Mouse (Mus musculus) ES-E14 (cell line): ENCODE measurements around the gene Taar4. TPM values are rescaled to one million over a fixed set of nuclear protein-coding genes. Genes with fewer than 3 reads are reported as not detected.

Experiments
- DNase-seq: peaks from one replicate; pipeline ENCODE4 v3.0.0-alpha.2; 2013; ENCODE audit warnings: low read depth, low spot score
- H3K27ac ChIP-seq: 2 replicates; pipeline ENCODE4 v1.5.1; 2012; ENCODE audit warnings: low read depth, mild to moderate bottlenecking, low read length, moderate library complexity, mixed read lengths; ENCODE audit not compliant: poor library complexity, insufficient read depth, severe bottlenecking
- H3K36me3 ChIP-seq: 2 replicates; pipeline ENCODE4 v1.6.1; 2012; ENCODE audit warnings: mild to moderate bottlenecking, low read length, moderate library complexity, mixed read lengths; ENCODE audit not compliant: control insufficient read depth, poor library complexity, insufficient read depth, severe bottlenecking
- H3K4me1 ChIP-seq, 2 experiments: fragments of 150-350 bp in 1 of 2; sonication (generic) in 1 of 2; 2 replicates each; pipeline ENCODE4 v1.6.1; 2012; ENCODE audit warnings: low read length in 2 of 2, mild to moderate bottlenecking in 1 of 2, mixed read lengths in 1 of 2; ENCODE audit not compliant: control insufficient read depth in 2 of 2, insufficient read depth in 2 of 2, poor library complexity in 1 of 2
- H3K4me3 ChIP-seq, 2 experiments: fragments of 150-350 bp in 1 of 2; sonication (generic) in 1 of 2; 2 replicates each; pipeline ENCODE4 v1.5.1; 2012; ENCODE audit warnings: low read length in 2 of 2, low read depth in 1 of 2, mild to moderate bottlenecking in 1 of 2, mixed read lengths in 1 of 2; ENCODE audit not compliant: insufficient read depth in 1 of 2, poor library complexity in 1 of 2, severe bottlenecking in 1 of 2
- H3K9ac ChIP-seq: 2 replicates; pipeline ENCODE4 v1.6.1; 2012; ENCODE audit warnings: low read depth, mild to moderate bottlenecking, low read length, mixed read lengths; ENCODE audit not compliant: poor library complexity, insufficient read depth, severe bottlenecking
- H3K9me3 ChIP-seq: fragments of 150-350 bp; sonication (generic); 2 replicates; pipeline ENCODE4 v1.6.1; 2012; ENCODE audit warnings: low read depth, mild to moderate bottlenecking, low read length; ENCODE audit not compliant: control insufficient read depth, insufficient read depth
- CHD2 ChIP-seq: IDR thresholded peaks from 2 replicates; pipeline ENCODE4 v1.6.1; 2014; ENCODE audit warnings: mild to moderate bottlenecking, low read depth, low read length, inconsistent platforms
- HCFC1 ChIP-seq: IDR thresholded peaks from 2 replicates; pipeline ENCODE4 v1.6.1; 2012; ENCODE audit warnings: low read length, inconsistent platforms, borderline replicate concordance; ENCODE audit not compliant: insufficient read depth
- MAFK ChIP-seq: IDR thresholded peaks from 2 replicates; pipeline ENCODE4 v1.6.1; 2014; ENCODE audit warnings: mild to moderate bottlenecking, low read depth, low read length, inconsistent platforms; ENCODE audit not compliant: insufficient read depth
- ZC3H11A ChIP-seq: IDR thresholded peaks from 2 replicates; pipeline ENCODE4 v1.6.1; 2012; ENCODE audit warnings: low read depth, mild to moderate bottlenecking, inconsistent platforms, low read length, borderline replicate concordance
- ZNF384 ChIP-seq: IDR thresholded peaks from 2 replicates; pipeline ENCODE4 v1.6.1; 2012; ENCODE audit warnings: low read depth, low read length, inconsistent platforms
- in situ Hi-C, 2 experiments: fragments of 600-800 bp; cut with MboI; formaldehyde crosslinking; loops; one replicate each; pipeline ENCODE4 v1.15.1; 2025; ENCODE audit warnings: low sequenced_read_pairs in 2 of 2, inconsistent platforms in 1 of 2; ENCODE audit not compliant: unreplicated experiment in 2 of 2
- total RNA-seq: library from RNA; depleted of rRNA; stranded (reverse); fragments of 300-350 nt; gene quantifications from 2 replicates; pipeline ENCODE4 v1.2.3, GENCODE M21; 2012; rRNA removed

Taar4 gene
- total RNA-seq, result not detected in 2 replicates

DNA sequence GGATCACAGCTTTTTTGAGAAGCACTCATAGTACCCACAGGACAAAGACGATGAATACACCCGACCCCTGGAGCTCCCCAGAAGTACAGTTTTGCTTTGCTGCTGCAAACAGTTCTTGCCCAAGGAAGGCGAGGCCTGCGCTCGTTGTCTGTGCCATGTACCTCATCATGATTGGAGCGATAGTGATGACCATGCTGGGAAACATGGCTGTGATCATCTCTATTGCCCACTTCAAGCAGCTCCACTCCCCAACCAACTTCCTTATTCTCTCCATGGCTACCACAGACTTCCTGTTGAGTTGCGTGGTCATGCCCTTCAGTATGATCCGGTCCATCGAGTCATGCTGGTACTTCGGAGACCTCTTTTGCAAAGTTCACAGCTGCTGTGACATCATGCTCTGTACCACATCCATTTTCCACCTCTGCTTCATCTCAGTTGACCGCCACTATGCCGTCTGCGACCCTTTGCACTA lies at the start of gene Taar4:
TSS of gene Taar4 (plus strand) at position 51 of the 472 bp plus-strand sequence.
- no peaks in the 10 kb centered on the region for H3K9me3 ChIP-seq
- no peak for DNase-seq
- no peaks in the 10 kb centered on the region for H3K36me3 ChIP-seq
- no peak for TF ChIP-seq CHD2
- TF ChIP-seq HCFC1, result no peak
- no peak for TF ChIP-seq MAFK
- TF ChIP-seq ZC3H11A, result no peak
- no peak for TF ChIP-seq ZNF384
- H3K4me3 ChIP-seq, result no peak within 1 kb of the TSS
- no peak within 1 kb of the TSS for H3K27ac ChIP-seq
- in situ Hi-C loops, result loop anchor here in 1 of 2 experiments (25.0 kb wide), 1 partner anchor 652 kb away; no protein-coding TSS in a partner anchor
- H3K4me1 ChIP-seq, result no peaks in the 10 kb centered on the region
- H3K9ac ChIP-seq, result no peak within 1 kb of the TSS

DNA sequence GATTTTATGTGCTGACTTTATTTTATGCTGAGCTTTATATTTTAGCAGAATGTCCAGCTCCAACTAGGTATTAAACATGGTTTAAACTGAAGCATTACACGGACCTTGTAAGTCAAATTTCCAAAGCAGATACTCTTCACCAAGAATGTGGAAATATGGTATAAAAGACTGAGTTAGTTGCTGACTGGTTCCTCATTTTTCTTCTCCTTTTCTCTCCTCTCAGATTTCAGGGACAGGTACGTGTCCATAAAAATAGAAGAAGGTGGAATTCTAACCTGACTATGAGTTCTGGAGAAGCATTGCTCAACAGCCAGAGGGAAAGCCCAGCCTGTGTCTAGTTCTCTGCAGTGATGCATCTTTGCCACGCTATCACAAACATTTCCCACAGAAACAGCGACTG lies 40.2 kb upstream of the Taar4 start, which contains the start of gene Taar1:
TSS of gene Taar1 (plus strand) at position 301 of the 400 bp plus-strand sequence.
- H3K36me3 ChIP-seq, result no peaks in the 10 kb centered on the region
- H3K9me3 ChIP-seq, result 0 out of 2 replicates have a peak, but pooled peaks cover 1% of the 10 kb centered on the region
- no peak for DNase-seq
- H3K9ac ChIP-seq, result no peak within 1 kb of the TSS
- no peak for TF ChIP-seq HCFC1
- TF ChIP-seq ZC3H11A, result no peak
- no peak for TF ChIP-seq ZNF384
- TF ChIP-seq MAFK, result no peak
- TF ChIP-seq CHD2, result no peak
- H3K4me1 ChIP-seq, result no peaks in the 10 kb centered on the region
- no peak within 1 kb of the TSS for H3K4me3 ChIP-seq
- H3K27ac ChIP-seq, result no peak within 1 kb of the TSS
- in situ Hi-C loops, result no loop called here

DNA sequence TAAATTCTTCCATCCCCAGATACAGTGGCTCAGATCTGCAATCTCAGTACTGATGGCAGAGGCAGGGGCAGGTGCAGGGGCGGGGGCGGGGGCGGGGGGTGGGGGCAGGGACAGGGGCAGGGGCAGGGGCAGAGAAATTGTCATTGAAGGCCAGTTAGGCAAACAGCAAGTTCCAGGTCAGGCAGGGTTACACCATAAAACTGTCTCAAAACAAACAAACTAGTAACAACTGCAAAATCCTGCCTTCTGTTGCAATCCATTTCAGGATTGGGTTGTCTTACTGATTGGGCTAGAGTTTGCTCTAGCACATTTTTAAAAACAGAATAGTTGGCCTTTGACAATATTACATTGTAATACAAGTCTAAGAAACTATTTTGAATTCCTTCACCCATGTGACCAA lies 37.8 kb upstream of the Taar4 start:
- no peak for TF ChIP-seq ZNF384
- no peak for TF ChIP-seq ZC3H11A
- no peak for TF ChIP-seq MAFK
- H3K4me1 ChIP-seq, result no peaks in the 10 kb centered on the region
- H3K27ac ChIP-seq, result no peak overlapping the region
- in situ Hi-C loops, result no loop called here
- H3K4me3 ChIP-seq, result no peak overlapping the region
- H3K36me3 ChIP-seq, result no peaks in the 10 kb centered on the region
- H3K9me3 ChIP-seq, result no peaks in the 10 kb centered on the region
- DNase-seq, result no peak
- no peak overlapping the region for H3K9ac ChIP-seq

DNA sequence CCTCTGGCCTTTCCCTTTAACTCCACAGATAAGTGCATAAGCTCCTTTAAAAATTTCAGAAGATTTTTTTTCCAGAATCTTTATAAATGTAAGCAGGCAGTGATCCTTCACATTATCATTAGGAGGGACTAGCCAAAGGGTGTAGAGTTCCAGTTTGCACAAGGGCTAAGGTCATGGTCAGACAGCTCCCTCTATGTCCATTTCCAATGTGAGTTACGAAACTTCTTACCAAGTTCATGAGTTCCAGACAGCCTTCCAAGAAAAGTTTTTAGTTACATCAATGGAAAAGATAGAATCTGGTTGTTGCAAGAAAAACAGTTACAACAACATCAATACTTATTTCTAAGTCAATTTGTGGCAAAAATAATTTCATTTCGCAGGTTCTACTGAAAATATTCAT lies 36.4 kb upstream of the Taar4 start:
- Histone ChIP-seq H3K4me1 (no peaks in the 10 kb centered on the region), H3K27ac (no peak overlapping the region), H3K9me3 (no peaks in the 10 kb centered on the region), H3K9ac (no peak overlapping the region), H3K4me3 (no peak overlapping the region), H3K36me3 (no peaks in the 10 kb centered on the region)
- DNase-seq, result no peak
- TF ChIP-seq ZC3H11A, result no peak
- TF ChIP-seq HCFC1, result no peak
- TF ChIP-seq ZNF384, result no peak
- no peak for TF ChIP-seq MAFK
- TF ChIP-seq CHD2, result no peak
- in situ Hi-C loops, result no loop called here

DNA sequence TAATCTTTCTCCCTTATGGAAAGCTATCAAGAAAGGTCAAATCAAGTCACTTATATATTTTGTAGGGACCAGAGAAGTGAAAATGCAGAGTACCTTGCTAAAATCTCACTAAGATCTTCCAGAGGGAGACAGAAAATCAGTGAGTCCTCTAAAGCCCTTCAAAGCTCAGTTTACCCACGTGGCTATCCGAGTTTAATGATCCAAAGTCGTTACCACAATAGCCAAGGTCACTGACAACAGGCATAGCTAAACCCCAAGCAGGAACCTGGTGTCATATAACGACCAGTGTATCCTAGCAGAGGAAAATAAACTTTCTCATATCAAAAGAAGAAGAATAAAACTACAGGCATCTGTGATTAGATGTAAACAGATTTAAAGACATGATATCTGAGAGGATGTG lies 22.7 kb upstream of the Taar4 start:
- TF ChIP-seq ZC3H11A (no peak), HCFC1 (no peak), MAFK (no peak), ZNF384 (no peak), CHD2 (no peak)
- H3K4me1 ChIP-seq, result peaks cover 0 to 2% of the 10 kb centered on the region in 2 experiments; a peak in 1 of 4 replicates
- no peak overlapping the region for H3K27ac ChIP-seq
- no peaks in the 10 kb centered on the region for H3K9me3 ChIP-seq
- in situ Hi-C loops, result no loop called here
- no peaks in the 10 kb centered on the region for H3K36me3 ChIP-seq
- peak; percentile 19 for DNase-seq
- H3K4me3 ChIP-seq, result no peak overlapping the region
- no peak overlapping the region for H3K9ac ChIP-seq
